Mouse (Mus musculus): ENCODE results near the gene Krt90. TPM values are rescaled to one million over a fixed set of nuclear protein-coding genes. Genes with fewer than 3 reads are reported as not detected.

The Krt90 gene
- polyA plus RNA-seq (2015; fragmentation: Nextera tagmentation; extraction: Ambion mirVana) = 0.09 TPM in 1 of 2 replicates, not detected in the other

DNA sequence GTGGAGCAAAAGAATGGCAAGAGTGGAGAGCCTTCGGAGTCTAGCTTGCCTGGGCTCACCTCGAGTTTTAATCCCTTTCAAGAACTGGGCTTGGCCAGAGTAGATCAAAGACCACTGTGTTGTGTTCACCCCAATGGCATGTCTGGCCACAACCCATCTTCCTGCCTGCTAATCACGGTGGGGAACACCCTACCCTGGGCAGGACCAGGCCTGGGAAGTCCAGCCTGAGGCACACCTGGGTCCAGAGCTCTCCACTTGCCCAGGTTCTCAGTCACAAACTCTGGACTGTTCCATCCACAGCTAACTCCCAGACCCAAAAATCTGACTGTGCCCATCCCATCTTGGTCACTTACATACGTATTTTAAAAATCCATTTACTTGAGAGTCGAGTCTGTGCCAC, at the start of gene Krt90:
TSS of gene Krt90 (minus strand) at position 101 of the 400 bp plus-strand sequence.
- Histone ChIP-seq H3K4me1 (replicated peaks) (no peaks in the 10 kb centered on the region), H3K36me3 (no peaks in the 10 kb centered on the region), H3K27ac (no peak within 1 kb of the TSS), H3K4me2 (no peak within 1 kb of the TSS), H3K27me3 (peaks cover 29% of the 10 kb centered on the region), H3K9ac (no peak within 1 kb of the TSS), H3K4me3 (no peak within 1 kb of the TSS), H3K9me3 (replicated peaks) (no peaks in the 10 kb centered on the region)
- WGBS = 59% methylated on average over 5 of the region's 5 CpGs
- ATAC-seq (replicated peaks; ENCODE audit: insufficient number of reproducible peaks, insufficient read depth, low FRiP score, low read depth) = no peak

DNA sequence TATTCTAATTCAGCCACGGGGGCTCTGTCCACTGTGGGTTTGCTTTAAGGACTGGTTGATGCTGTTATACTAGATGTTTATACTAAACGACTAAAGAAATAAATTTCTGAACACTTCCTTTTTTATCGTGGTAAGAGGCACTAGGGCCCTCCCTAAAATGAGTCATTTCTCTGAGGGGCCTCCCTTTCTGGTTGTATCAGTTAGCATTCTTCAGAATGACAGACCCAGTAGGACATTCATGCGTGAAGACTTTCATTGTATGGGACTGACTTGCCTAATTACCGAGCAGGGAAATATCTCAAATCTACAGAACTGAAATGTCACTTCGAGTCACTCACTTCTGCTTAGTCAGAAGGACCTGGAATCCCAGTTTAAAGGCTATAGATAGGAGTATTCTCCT, 36.4 kb upstream of the Krt90 start:
- Histone ChIP-seq H3K4me1 (replicated peaks) (no peaks in the 10 kb centered on the region), H3K27me3 (no peaks in the 10 kb centered on the region), H3K4me3 (no peak overlapping the region), H3K9me3 (replicated peaks) (no peaks in the 10 kb centered on the region), H3K9ac (no peak overlapping the region), H3K4me2 (no peak overlapping the region), H3K36me3 (no peaks in the 10 kb centered on the region), H3K27ac (no peak overlapping the region)
- no peak for ATAC-seq (replicated peaks; ENCODE audit: insufficient number of reproducible peaks, insufficient read depth, low FRiP score, low read depth)
- WGBS = 56% methylated on average over 6 of the region's 6 CpGs

DNA sequence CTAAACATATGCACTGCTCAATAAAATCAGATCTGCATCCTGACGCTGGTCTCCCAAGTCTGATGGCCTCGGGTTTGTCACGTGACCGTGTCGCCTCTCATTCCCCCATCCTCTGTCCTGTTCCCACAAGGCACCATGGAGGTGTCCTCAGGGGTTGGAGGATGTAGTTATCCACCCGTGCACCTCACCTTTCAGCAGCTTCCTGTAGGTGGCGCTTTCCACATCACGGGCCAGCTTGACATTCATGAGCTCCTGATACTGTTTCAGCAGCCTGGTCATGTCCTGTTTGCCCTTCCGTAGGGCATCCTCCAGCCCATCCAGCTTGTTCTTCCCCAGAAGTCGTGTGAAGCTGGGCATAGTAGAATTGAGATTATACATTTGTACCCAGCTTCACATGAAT, 25.5 kb upstream of the Krt90 start:
- no peak overlapping the region for H3K4me2 ChIP-seq
- 72% methylated on average over 10 of the region's 10 CpGs for WGBS
- no peaks in the 10 kb centered on the region for H3K36me3 ChIP-seq
- H3K9me3 ChIP-seq (replicated peaks) = no peaks in the 10 kb centered on the region
- H3K9ac ChIP-seq = no peak overlapping the region
- ATAC-seq (replicated peaks; ENCODE audit: insufficient number of reproducible peaks, insufficient read depth, low FRiP score, low read depth) = no peak
- no peak overlapping the region for H3K27ac ChIP-seq
- no peaks in the 10 kb centered on the region for H3K4me1 ChIP-seq (replicated peaks)
- 0 out of 2 replicates have a peak, but pooled peaks cover 10% of the 10 kb centered on the region for H3K27me3 ChIP-seq
- H3K4me3 ChIP-seq = no peak overlapping the region

DNA sequence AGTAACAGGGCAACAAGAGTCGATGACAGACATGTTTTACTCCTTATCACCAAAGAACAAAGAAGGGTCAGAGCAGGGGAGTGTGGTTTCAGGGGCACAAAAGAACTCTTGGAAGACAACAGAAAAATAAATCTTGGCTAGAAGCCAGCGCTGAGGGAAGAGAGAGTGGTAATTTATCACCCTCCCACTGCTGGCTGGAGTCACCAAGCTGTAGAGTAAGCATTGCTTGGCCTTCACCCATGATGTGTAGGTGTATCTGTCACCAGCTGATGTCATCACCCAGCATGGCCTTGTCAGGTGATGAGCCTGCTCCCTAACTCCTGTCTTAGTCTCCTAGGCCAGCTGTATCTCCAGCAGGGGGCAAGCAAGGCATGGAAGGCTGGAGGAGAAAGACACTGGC, 21.7 kb upstream of the Krt90 start:
- Histone ChIP-seq H3K4me3 (no peak overlapping the region), H3K36me3 (no peaks in the 10 kb centered on the region), H3K9me3 (replicated peaks) (no peaks in the 10 kb centered on the region), H3K9ac (no peak overlapping the region), H3K4me1 (replicated peaks) (no peaks in the 10 kb centered on the region), H3K27me3 (0 out of 2 replicates have a peak, but pooled peaks cover 10% of the 10 kb centered on the region), H3K27ac (no peak overlapping the region), H3K4me2 (no peak overlapping the region)
- ATAC-seq (replicated peaks; ENCODE audit: insufficient number of reproducible peaks, insufficient read depth, low FRiP score, low read depth) = no peak
- 26% methylated on average over 2 of the region's 2 CpGs for WGBS

DNA sequence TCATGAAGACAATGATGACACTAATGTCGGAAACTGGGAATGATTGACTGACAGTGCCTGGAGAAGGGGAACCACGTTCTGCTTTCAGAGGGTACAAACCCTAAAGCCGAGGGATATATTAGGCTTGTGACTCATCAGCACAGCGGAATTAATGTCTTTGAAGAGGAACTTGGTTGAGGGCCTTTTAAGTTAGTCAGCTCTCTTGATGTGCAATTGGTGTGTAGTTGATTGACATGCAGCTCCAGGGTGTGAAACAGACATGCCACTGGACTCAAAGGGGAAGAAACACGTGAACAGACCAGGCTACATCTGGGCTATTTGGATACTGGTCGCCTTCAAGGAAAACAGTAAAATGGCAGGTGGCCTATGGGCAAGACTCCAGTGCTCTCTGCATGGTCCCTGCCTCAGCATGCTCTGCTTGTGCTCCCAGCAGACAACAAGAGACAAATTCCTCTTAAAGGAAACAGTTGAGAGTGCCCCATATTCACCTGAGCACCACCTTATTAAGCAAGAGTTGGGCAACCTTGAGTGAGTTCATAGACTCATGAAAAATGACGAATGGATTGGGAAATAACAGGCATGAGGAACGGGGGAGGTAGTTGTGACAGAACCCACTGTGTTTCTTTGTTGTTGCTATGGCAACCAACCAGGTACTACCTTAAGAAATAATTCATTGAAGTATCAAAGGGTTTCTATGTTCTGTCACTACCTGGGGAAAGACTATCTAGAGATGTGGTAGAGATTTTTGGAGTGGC, 20.6 kb upstream of the Krt90 start:
- WGBS = 68% methylated on average over 8 of the region's 8 CpGs
- no peak for ATAC-seq (replicated peaks; ENCODE audit: insufficient number of reproducible peaks, insufficient read depth, low FRiP score, low read depth)
- no peaks in the 10 kb centered on the region for H3K9me3 ChIP-seq (replicated peaks)

DNA sequence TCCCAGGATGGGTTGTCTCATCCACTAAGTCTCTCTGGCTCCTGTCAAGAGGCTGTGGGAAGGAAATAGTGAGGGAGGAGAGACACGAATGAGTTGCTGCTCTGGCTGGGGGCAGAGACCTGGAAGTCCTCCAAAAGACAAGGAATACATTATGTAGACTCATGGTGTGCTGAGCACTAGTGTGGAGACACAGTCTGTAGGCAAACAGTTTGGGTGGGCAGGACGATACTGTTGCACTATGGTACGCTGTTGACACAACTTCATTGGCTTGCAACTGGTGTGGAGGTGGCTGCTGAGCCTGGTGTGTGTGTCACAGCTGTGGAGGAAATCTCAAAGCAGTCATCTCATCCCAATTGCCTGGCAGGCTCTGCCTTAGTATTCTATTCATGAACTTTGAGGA, 19.0 kb upstream of the Krt90 start:
- no peak for ATAC-seq (replicated peaks; ENCODE audit: insufficient number of reproducible peaks, insufficient read depth, low FRiP score, low read depth)
- no peaks in the 10 kb centered on the region for H3K36me3 ChIP-seq
- H3K27me3 ChIP-seq = 0 out of 2 replicates have a peak, but pooled peaks cover 2% of the 10 kb centered on the region
- no peaks in the 10 kb centered on the region for H3K9me3 ChIP-seq (replicated peaks)
- no peak overlapping the region for H3K27ac ChIP-seq
- WGBS = 67% methylated on average over 3 of the region's 3 CpGs
- H3K9ac ChIP-seq = no peak overlapping the region
- no peak overlapping the region for H3K4me2 ChIP-seq
- H3K4me3 ChIP-seq = no peak overlapping the region
- H3K4me1 ChIP-seq (replicated peaks) = no peaks in the 10 kb centered on the region

More for the DNA sequence above, 20.6 kb upstream of the Krt90 start:
- no peak overlapping the region for H3K4me3 ChIP-seq
- no peak overlapping the region for H3K27ac ChIP-seq
- no peaks in the 10 kb centered on the region for H3K4me1 ChIP-seq (replicated peaks)
- H3K4me2 ChIP-seq = no peak overlapping the region
- 0 out of 2 replicates have a peak, but pooled peaks cover 10% of the 10 kb centered on the region for H3K27me3 ChIP-seq
- no peaks in the 10 kb centered on the region for H3K36me3 ChIP-seq
- H3K9ac ChIP-seq = no peak overlapping the region

DNA sequence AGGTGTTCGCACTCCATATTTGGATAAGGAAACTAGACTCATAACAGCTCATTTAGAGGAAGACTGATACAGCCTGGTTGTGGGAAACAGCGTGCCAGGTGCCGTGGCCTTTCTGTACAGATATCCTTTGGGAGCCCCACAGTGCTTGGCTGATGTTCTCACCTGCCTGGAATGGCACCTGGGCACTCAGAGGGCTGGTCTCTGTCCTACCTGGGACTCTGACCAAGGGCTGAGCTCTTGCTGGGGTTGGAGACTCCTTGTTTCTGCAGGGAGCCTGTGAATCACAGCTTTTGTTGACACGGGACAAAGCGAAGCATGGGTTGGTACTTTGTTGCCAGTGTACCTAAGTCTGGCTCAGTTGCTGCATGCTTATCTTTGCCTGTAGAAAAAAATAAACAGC, 12.8 kb upstream of the Krt90 start:
- Histone ChIP-seq H3K36me3 (no peaks in the 10 kb centered on the region), H3K27me3 (0 out of 2 replicates have a peak, but pooled peaks cover 14% of the 10 kb centered on the region), H3K4me3 (no peak overlapping the region), H3K27ac (no peak overlapping the region), H3K4me1 (replicated peaks) (no peaks in the 10 kb centered on the region), H3K4me2 (no peak overlapping the region), H3K9me3 (replicated peaks) (no peaks in the 10 kb centered on the region), H3K9ac (no peak overlapping the region)
- ATAC-seq (replicated peaks; ENCODE audit: insufficient number of reproducible peaks, insufficient read depth, low FRiP score, low read depth) = no peak
- 64% methylated on average over 5 of the region's 5 CpGs for WGBS

DNA sequence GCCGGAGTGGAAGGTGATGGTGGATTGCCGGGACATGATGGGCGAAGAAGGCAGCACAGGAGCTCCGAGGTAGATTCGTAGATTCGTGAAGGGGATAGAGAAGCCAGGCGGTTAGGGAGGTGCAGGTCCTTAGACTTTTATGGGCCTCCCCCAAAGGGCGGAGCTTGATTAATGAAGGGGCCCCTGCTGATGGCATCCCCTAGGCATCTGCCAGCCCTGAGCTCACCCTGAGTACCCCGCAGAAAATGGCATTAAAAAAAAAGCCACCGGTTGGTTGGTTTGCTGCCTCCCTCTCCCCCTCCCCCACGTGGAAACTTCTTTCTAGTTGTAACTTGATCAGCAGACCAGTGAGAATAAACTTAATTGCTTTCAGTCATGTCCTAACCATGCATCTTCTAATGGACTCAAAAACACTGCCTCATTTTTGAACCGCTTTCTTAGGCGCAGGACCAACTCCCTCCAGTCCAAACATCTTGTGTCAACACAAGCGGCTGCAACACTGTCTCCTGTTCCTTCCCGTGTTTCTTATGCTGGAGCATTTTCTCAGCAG, 11.1 kb upstream of the Krt90 start, which contains the start of gene Krt75:
TSS of gene Krt75 (minus strand) at position 109 of the 550 bp plus-strand sequence.
- H3K4me2 ChIP-seq = no peak within 1 kb of the TSS
- H3K27me3 ChIP-seq = 0 out of 2 replicates have a peak, but pooled peaks cover 18% of the 10 kb centered on the region
- 60% methylated on average over 15 of the region's 15 CpGs for WGBS
- no peaks in the 10 kb centered on the region for H3K9me3 ChIP-seq (replicated peaks)
- H3K4me3 ChIP-seq = no peak within 1 kb of the TSS
- no peak within 1 kb of the TSS for H3K9ac ChIP-seq
- H3K4me1 ChIP-seq (replicated peaks) = no peaks in the 10 kb centered on the region
- H3K27ac ChIP-seq = no peak within 1 kb of the TSS
- H3K36me3 ChIP-seq = no peaks in the 10 kb centered on the region
- no peak for ATAC-seq (replicated peaks; ENCODE audit: insufficient number of reproducible peaks, insufficient read depth, low FRiP score, low read depth)

DNA sequence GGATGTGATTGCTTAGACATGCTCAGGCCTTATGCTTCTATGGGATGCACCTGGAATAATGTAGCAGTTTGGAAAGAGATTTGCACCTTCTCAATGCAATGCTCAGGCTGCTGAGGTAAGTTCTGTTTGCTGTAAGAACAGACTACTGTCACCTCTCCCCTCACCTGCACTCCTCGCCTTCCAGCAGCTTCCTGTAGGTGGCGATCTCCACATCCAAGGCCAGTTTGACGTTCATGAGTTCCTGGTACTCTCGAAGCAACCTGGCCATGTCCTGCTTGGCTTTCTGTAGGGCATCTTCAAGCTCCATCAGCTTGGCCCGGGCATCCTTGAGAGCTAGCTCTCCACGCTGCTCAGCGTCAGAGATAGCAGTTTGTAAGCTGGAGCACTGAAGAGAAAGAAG, 5.0 kb upstream of the Krt90 start:
- WGBS = 43% methylated on average over 7 of the region's 7 CpGs
- H3K4me1 ChIP-seq (replicated peaks) = no peaks in the 10 kb centered on the region
- ATAC-seq (replicated peaks; ENCODE audit: insufficient number of reproducible peaks, insufficient read depth, low FRiP score, low read depth) = no peak
- no peak overlapping the region for H3K4me3 ChIP-seq
- H3K9me3 ChIP-seq (replicated peaks) = no peaks in the 10 kb centered on the region
- no peak overlapping the region for H3K4me2 ChIP-seq
- H3K9ac ChIP-seq = no peak overlapping the region
- peaks cover 25% of the 10 kb centered on the region for H3K27me3 ChIP-seq
- H3K27ac ChIP-seq = no peak overlapping the region
- no peaks in the 10 kb centered on the region for H3K36me3 ChIP-seq

DNA sequence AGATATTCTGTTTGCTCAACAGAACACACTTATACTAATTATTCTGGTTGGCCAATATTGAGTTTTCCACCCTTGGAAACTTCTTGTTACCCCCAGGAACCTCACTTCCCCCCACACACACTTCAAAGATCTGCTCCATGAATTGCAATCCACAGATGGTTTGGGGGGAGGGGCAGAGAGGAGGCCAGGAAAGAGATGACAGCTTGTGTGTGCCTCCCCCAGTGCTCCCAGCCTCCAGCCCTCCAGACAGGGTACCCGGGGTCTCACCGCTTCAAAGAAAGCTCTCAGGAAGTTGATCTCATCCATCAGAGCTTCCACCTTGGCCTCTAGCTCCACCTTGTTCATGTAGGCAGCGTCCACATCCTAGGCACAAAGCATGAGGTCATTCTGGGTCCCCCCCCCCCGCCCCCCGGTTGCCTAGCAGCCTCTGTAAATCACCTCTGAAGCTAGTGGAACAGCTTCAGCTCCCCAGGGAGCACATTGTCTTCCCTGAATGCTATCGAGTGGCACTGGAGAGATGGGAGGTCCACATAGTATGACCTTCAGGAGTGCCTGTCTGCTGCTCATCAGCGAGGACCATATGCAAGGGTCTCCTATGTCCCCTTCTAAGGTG, 4.6 kb downstream of the Krt90 start:
- Histone ChIP-seq H3K4me1 (replicated peaks) (peaks cover under 1% of the 10 kb centered on the region), H3K4me3 (no peak overlapping the region), H3K27me3 (peaks cover 27% of the 10 kb centered on the region), H3K4me2 (no peak overlapping the region), H3K9me3 (replicated peaks) (no peaks in the 10 kb centered on the region), H3K36me3 (no peaks in the 10 kb centered on the region), H3K9ac (no peak overlapping the region), H3K27ac (no peak overlapping the region)
- 25% methylated on average over 7 of the region's 7 CpGs for WGBS
- ATAC-seq (replicated peaks; ENCODE audit: insufficient number of reproducible peaks, insufficient read depth, low FRiP score, low read depth) = no peak

DNA sequence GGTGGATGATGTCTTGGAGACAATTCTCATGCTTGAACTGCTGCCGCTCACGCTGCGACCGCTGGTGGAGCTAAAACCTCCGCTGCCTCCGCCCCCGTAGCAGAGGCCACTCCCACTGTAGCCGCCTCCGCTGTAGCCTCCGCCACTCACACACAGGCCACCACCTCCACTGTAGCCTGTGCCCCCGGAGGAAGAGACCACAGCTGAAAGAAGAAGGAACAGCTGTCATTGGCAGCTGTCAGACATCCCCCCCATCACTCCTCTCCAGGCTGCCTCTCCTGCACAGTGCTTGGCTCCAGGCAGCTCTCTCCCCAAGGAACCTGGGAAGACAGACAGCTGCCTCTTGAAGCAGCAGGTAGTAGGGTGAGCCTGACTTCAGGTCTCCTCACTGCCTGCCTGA, 9.6 kb downstream of the Krt90 start:
- Histone ChIP-seq H3K36me3 (no peaks in the 10 kb centered on the region), H3K27ac (no peak overlapping the region), H3K27me3 (peaks cover 46% of the 10 kb centered on the region), H3K9ac (no peak overlapping the region), H3K4me3 (no peak overlapping the region), H3K4me1 (replicated peaks) (peaks cover 5% of the 10 kb centered on the region), H3K4me2 (peak overlapping the region; percentile 13; the same call in 1 of the 2 replicates), H3K9me3 (replicated peaks) (no peaks in the 10 kb centered on the region)
- no peak for ATAC-seq (replicated peaks; ENCODE audit: insufficient number of reproducible peaks, insufficient read depth, low FRiP score, low read depth)
- WGBS = 2% methylated on average over 11 of the region's 11 CpGs

All from heart, embryonic 15.5 days (tissue).